Mouse (Mus musculus) cerebellum, adult 9-11 months (tissue): ENCODE measurements around the gene Pard3.

Source experiments
- DNase-seq: peaks from one replicate; pipeline ENCODE4 v3.0.0; 2022

The Pard3 gene

DNA sequence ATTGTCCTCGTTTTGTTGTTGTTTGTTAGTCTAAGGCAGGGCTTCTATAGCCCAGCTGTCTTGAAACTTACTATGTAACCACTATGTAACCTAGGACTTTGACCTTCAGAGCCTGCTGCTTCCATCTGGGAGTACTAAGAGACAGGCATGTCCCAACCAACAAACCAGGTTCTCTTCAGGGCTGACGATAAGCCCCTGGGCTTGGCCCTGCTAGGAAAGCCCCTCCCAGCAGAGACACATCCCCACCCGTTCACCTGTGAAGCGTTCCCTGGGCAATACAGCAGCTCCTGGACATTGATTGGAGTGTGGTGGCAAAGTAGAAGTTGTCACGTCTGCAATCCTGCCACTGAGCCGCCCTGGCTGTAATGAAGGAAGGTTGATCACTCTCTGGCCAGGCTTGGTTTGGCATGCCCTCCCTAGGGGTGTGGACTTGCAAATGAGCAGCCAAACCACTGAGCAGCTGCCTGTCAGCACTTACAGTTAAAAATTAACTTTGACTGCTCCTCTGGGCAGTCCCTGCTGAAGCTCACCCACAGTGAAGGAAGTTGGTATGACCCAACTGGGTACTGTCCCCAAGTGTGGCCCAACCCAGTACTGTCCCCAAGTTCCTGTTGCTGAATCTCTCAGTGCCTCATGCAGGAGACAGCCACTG, 377.3 kb downstream of the Pard3 start:
- no peak for DNase-seq

GRCm38 (mm10) chr8:127447401-127447800, 383.7 kb downstream of the Pard3 start:
- no peak for DNase-seq

DNA sequence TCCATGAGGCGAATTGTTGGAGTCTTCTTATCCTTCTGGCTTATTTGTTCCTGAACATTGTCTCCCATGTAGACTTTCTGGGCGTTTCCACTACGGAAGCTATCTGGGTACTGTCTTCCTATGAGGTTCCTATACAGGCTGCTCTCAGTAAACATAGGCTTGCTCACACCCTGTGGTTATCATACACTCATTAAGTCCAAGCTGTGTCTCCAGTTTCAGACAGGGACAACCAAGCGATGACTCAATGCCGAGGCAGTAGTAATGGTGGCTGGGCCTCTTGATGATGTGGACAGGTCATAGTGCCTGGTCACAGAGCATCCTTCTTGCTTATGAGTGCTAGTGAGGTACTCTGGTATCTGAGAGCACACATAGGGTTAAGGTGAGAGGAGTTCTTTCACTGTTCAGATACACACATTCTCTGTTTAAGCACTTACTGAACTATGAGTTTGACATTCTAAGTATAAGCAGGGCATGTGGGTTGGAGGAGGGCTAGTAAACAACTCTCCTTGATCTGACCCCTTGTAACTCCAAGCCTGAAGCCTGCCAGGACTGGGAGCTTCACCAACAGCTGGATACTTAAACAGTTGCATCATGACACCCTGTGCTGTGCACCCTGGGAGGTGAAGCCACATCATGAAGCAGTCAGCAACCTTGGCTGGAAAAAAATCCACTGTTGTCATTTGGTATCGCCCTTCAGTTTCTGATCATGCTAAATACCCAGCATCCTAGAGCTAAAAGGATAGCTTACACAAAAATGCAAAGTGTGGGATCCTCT, 385.6 kb downstream of the Pard3 start:
- DNase-seq, result no peak

DNA sequence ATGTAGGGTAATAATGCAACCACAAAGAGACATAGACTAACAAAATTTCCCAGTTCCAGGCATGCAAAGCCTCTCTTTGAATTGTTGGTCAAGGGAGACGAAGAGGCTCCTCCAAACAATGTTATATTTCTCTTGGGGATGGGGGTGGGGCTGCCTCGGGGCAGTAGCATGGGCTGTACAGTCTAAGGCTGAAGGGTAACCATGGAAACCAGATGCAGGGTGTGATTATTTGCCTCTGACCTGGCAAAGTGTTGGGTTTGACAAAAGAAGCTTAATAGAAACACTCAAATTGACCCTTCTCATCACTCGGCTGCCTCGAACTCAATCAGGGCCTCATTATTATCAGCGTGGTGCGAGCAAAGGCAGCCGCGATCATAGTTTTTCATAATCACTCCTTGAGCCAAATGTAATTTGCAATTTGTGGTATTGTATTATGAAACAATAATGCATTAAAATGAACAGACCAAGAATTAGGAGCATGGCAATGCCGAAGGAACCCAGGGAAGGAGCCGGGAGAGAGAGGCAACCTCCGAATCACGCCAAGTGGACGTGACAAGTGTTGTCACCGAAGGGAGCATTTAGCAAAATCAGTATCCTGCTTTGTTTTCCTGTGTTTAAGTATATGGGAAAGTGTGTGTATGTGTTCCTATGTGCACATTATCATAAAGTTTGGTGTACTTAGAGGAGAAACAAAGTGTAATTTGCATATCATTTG, 387.4 kb downstream of the Pard3 start:
- DNase-seq, result no peak

- DNase-seq, result no peak
Observed at GRCm38 (mm10) chr8:127452364-127452763, 388.7 kb downstream of the Pard3 start.

GRCm38 (mm10) chr8:127457901-127458300, 394.2 kb downstream of the Pard3 start:
- DNase-seq, result no peak

- DNase-seq, result no peak
Observed at GRCm38 (mm10) chr8:127461173-127461572, 397.5 kb downstream of the Pard3 start.

DNA sequence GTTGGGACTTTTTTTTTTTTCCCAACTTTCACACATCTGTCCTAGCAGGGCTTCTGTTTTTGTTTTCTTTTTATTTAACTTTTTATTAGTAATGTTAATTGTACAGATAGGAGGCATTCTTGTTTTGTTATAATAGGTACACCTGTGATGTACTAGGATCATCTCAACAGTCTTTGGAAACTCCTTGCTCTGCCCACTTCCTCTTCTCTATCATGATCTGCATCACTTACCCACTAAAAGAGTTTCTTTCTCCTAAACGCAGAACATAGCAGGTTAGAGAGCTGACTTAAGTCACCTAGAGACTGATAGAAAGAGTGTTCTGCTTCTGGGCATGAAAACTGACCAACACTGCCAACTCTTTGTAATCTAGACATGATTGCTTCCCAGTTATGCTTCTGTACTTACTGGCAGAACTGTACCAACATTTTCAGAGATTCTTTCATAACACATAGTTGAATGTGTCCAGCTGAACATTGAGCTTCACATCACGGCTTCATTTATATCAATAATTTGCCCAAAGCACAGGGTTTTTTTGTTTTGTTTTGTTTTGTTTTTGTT, 398.8 kb downstream of the Pard3 start:
- no peak for DNase-seq

- no peak for DNase-seq
Observed at GRCm38 (mm10) chr8:127464300-127464699, 400.6 kb downstream of the Pard3 start.

DNA sequence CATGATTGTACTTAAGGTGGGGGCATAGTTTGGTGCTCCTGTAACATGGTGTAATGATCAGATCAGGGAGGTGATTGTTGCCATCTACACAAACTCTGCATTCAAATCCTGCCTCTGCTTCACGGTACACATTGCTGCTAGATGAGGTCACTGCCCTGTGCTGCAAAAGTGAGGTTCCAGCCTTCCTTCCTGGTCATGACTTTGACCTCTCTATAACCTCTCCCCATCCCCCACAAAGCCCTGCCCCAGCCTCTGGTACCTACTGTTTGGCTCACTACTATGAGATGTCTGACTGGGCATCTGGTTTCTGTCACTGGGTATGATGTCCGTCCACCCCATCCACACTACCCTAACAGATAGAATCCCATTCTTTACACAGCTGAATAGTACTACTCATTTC, 408.5 kb downstream of the Pard3 start:
- no peak for DNase-seq

GRCm38 (mm10) chr8:127480003-127480402, 416.3 kb downstream of the Pard3 start:
- DNase-seq, result no peak

DNA sequence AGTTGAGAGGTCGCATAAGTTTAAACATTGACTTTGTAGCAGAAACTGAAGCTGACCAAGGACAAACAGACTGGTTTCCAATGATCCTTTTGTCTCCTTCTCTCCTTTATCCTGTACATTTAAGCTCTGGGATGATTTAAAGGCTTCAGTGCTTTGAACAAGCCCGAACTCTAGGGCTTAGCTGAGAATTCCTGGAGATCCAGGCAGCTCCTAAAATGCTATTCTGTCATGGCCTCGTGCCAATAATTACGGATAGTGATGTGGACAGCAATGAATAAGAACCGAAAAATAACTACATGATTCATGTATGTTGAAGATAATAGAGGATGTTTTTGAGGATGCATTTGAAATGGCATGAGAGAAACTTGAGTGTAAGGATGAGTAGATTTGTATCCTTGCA, 421.9 kb downstream of the Pard3 start:
- DNase-seq, result no peak

DNA sequence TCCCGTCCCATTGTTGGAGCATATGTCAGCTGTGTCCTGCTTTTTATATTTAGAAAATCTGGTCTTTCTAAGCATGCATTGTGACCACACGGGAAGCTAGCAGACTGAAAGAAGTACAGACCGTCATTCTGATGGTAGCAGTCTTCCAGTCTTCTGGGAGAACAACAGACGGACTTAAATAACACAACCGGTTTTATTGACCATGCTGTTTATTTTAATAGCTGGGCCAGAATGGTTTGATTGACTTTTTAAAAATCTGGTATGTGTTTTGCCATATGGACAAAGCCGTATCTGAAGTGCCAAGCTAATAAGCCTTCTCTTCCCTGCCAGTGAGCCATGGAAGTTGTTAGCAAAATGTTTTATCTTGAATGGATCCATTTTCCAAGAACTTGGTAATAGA, 428.3 kb downstream of the Pard3 start:
- no peak for DNase-seq

- DNase-seq, result no peak
Observed at GRCm38 (mm10) chr8:127495226-127495780, 431.6 kb downstream of the Pard3 start.

DNA sequence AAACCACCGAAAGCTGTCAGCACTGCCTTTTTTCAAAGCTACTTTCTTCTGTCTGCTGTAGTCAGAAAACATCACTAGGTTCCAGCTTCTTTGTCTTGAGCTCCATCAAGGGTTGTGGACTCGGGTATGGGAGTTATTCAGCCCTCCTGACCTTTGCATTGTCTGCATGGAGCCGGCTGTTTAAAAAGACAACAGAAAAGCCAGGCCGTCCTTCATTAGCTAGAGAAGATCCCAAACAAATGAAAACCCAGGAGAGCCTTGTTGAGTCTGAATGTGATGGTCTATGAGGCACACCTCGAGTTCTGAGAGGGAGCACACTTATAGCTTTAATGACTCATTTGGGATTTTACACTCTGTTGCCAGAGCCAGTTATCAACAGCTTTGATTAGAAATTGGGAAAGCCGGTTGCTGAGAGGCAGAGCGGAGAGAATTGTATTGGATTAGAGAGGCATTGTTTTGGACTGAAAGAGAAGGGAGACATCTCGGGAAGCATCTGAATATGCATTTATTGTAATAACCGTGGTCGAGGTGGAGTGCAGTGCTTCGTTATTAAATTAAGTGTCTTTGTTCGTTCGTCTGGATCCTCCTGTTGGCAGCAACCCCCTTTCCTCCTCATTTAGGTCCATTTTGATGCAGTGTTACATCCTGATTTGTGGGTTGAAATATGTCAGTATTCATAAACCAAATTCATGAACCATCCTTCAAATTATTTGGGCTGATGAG, 435.5 kb downstream of the Pard3 start:
- no peak for DNase-seq

DNA sequence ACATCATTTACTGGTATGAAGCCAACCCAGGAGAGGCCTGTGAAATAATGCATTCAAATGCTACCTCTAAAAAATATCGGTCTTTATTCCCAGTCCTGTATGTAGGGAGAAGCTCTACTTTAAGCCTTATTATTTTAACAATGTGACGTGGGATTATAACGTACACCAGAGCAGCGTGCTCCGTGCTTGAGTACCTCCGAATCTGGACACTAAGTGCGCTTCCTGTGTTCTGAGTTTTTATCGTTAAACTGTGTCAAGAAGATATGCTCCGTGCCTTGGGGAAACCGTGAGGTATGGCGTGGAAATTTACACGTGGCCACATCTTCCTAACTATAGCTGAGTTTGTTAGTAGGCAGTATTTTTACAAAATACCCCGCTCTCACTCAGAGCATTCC, 436.0 kb downstream of the Pard3 start:
- DNase-seq, result no peak

- no peak for DNase-seq
Observed at GRCm38 (mm10) chr8:127500206-127500605, 436.5 kb downstream of the Pard3 start.

DNA sequence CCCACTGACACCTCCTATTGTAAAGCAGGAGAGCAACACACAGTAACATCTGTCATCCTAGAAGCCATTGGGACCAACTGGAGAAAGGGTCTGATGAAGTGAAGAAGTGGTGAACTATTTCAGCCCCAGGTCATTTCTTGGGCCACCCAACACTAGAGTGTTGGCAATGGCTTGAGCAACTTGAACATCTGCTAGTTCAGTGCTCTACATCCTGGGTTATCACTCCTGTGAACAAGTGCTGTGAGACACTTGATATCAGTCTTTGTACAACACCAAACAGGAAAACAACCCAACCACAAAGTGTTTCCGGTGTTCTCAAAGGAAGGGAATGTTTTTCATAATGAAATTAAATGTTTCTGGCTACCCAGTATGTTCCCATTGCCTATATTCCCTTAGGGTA, 438.1 kb downstream of the Pard3 start:
- no peak for DNase-seq

DNA sequence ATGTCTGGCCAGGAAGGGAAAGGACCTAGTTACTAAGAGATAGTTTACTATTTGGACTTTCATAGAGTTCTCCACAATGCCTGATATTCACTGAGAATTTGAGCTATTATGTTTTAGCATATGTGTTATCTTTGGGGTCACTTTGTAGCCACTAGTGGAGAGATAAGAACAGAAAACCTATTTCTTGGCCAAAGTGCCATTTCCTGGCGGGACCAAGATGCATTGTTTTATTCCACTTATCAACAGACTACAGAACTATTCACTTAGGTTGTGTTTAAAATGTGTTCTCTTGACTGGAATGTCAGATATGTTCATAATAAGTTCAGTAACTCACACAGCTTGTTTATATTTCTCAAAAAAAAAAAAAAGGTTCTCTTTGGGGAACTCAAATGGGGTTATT, 441.6 kb downstream of the Pard3 start:
- DNase-seq, result no peak

- DNase-seq, result no peak
Observed at GRCm38 (mm10) chr8:127506336-127506735, 442.6 kb downstream of the Pard3 start.

GRCm38 (mm10) chr8:127511341-127511740, 447.6 kb downstream of the Pard3 start:
- no peak for DNase-seq

DNA sequence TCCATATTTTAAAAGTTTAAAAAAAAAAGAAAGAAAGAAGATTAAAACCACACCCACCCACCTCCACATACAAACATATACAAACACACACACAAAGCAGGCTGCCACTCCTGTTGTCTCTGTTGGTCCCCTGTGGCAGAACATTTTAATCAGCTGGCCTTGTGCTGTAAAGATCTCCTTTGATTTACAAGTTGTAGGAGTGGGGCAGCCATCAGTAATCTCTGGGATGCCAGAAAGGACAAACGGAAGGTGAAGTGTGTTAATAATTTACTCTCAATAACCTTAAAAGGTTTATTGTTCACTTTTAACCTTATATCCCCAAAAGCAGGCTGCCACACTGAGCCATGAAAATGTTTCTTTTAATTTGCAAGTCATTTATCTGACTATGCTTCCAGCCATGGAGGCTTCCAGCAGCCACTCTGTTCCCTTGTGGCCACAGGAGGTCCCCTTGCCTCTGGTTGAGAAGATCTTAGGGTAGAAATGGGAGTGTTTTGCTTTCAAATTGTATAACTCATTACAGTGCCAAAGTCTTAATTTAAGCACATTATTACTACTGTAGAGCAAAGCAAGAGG, 448.4 kb downstream of the Pard3 start:
- no peak for DNase-seq
